Mouse (Mus musculus) CH12.LX (cell line): Measurements from ENCODE around the gene Lhx9.

Experiments
- HCFC1 ChIP-seq: IDR thresholded peaks from 2 replicates; pipeline ENCODE4 v1.6.1; 2012; ENCODE audit warnings: low read depth, mild to moderate bottlenecking, inconsistent platforms, low read length, improper control_type of control experiment
- NELFE ChIP-seq: IDR thresholded peaks from 2 replicates; pipeline ENCODE4 v1.6.1; 2011; ENCODE audit warnings: low read depth, low read length, improper control_type of control experiment
- POLR2A ChIP-seq: IDR thresholded peaks from 2 replicates; pipeline ENCODE4 v1.6.1; 2011; ENCODE audit warnings: low read depth, mild to moderate bottlenecking, improper control_type of control experiment, low read length
- ZNF384 ChIP-seq: IDR thresholded peaks from 2 replicates; pipeline ENCODE4 v1.6.1; 2012; ENCODE audit warnings: low read depth, low read length, improper control_type of control experiment, inconsistent platforms

- TF ChIP-seq ZNF384 (no peak), HCFC1 (no peak), POLR2A (no peak), NELFE (no peak)
Measured at GRCm38 (mm10) chr1:138784019-138784418, 64.4 kb downstream of the Lhx9 start.
